Mouse (Mus musculus) CH12.LX (cell line): ENCODE data around the gene Ap2a2. TPM values are rescaled to one million over a fixed set of nuclear protein-coding genes. Genes with fewer than 3 reads are reported as not detected.

Experiments
- DNase-seq: peaks from one replicate; pipeline ENCODE4 v3.0.0-alpha.2; 2013; ENCODE audit errors: extremely low read depth
- H3K27ac ChIP-seq: 2 replicates; pipeline ENCODE4 v1.5.1; 2012; ENCODE audit warnings: low read depth, mild to moderate bottlenecking, control low read depth, moderate library complexity; ENCODE audit not compliant: insufficient read depth
- H3K27me3 ChIP-seq: replicated peaks from 2 replicates; pipeline ENCODE3; 2012; ENCODE audit warnings: inconsistent platforms
- H3K36me3 ChIP-seq, 2 experiments: replicated peaks in 1 of 2; 2 replicates each; pipeline versions ENCODE3 to v1.6.1; 2012; ENCODE audit warnings: inconsistent platforms in 1 of 2, low read length in 1 of 2, mild to moderate bottlenecking in 1 of 2, mixed read lengths in 1 of 2, moderate library complexity in 1 of 2; ENCODE audit not compliant: control insufficient read depth in 1 of 2, insufficient read depth in 1 of 2
- H3K4me1 ChIP-seq, 2 experiments: 2 replicates each; pipeline ENCODE4 v1.6.1; 2012; ENCODE audit warnings: inconsistent platforms in 1 of 2, moderate library complexity in 1 of 2; ENCODE audit not compliant: insufficient read depth in 2 of 2, control insufficient read depth in 1 of 2
- H3K4me2 ChIP-seq: 2 replicates; pipeline ENCODE4 v1.6.1; 2012; ENCODE audit warnings: low read depth, mild to moderate bottlenecking, control low read depth; ENCODE audit not compliant: poor library complexity, insufficient read depth, severe bottlenecking
- H3K4me3 ChIP-seq, 3 experiments: fragments of 150-350 bp in 1 of 3; sonication (generic) in 1 of 3; replicated peaks in 1 of 3; 2 replicates each; pipeline versions ENCODE3 to v1.5.1; 2011 to 2012; ENCODE audit warnings: low read depth in 2 of 3, low read length in 2 of 3, mild to moderate bottlenecking in 2 of 3, moderate library complexity in 2 of 3, control low read depth in 1 of 3, improper control_type of control experiment in 1 of 3, inconsistent platforms in 1 of 3, mixed read lengths in 1 of 3; ENCODE audit not compliant: poor library complexity in 1 of 3
- H3K79me2 ChIP-seq: replicated peaks from 2 replicates; pipeline ENCODE4 v1.6.1; 2012; ENCODE audit warnings: mild to moderate bottlenecking, moderate library complexity; ENCODE audit not compliant: control insufficient read depth, poor library complexity, insufficient read depth, severe bottlenecking; ENCODE audit errors: extremely low read depth
- H3K9ac ChIP-seq: 2 replicates; pipeline ENCODE4 v1.6.1; 2012; ENCODE audit warnings: low read depth, mild to moderate bottlenecking, control low read depth, moderate library complexity; ENCODE audit not compliant: insufficient read depth
- H3K9me3 ChIP-seq: replicated peaks from 2 replicates; pipeline ENCODE3; 2012; ENCODE audit warnings: low read length, inconsistent platforms, mixed read lengths
- BHLHE40 ChIP-seq: IDR thresholded peaks from 2 replicates; pipeline ENCODE4 v1.6.1; 2011; ENCODE audit warnings: mild to moderate bottlenecking, low read depth, low read length, improper control_type of control experiment
- CHD1 ChIP-seq: IDR thresholded peaks from 2 replicates; pipeline ENCODE4 v1.6.1; 2012; ENCODE audit warnings: low read depth, low read length, improper control_type of control experiment, inconsistent platforms
- CTCF ChIP-seq, 2 experiments: IDR thresholded peaks in 1 of 2; conservative IDR thresholded peaks in 1 of 2; 2 replicates each; pipeline ENCODE4 v1.5.1; 2011 to 2012; ENCODE audit warnings: low read depth in 2 of 2, low read length in 2 of 2, improper control_type of control experiment in 1 of 2, inconsistent platforms in 1 of 2, mild to moderate bottlenecking in 1 of 2, moderate library complexity in 1 of 2
- E2F4 ChIP-seq: IDR thresholded peaks from 2 replicates; pipeline ENCODE4 v1.6.1; 2011; ENCODE audit warnings: low read depth, low read length, improper control_type of control experiment; ENCODE audit not compliant: insufficient replicate concordance
- EP300 ChIP-seq: IDR thresholded peaks from 2 replicates; pipeline ENCODE4 v1.6.1; 2011; ENCODE audit warnings: low read length, improper control_type of control experiment
- GABPA ChIP-seq: IDR thresholded peaks from 2 replicates; pipeline ENCODE4 v1.6.1; 2012; ENCODE audit warnings: low read depth, low read length, improper control_type of control experiment, inconsistent platforms; ENCODE audit not compliant: insufficient replicate concordance
- HCFC1 ChIP-seq: IDR thresholded peaks from 2 replicates; pipeline ENCODE4 v1.6.1; 2012; ENCODE audit warnings: low read depth, mild to moderate bottlenecking, inconsistent platforms, low read length, improper control_type of control experiment
- IRF4 ChIP-seq: IDR thresholded peaks from 2 replicates; pipeline ENCODE4 v1.6.1; 2014; ENCODE audit warnings: low read depth, mild to moderate bottlenecking, inconsistent platforms, low read length, improper control_type of control experiment
- JUND ChIP-seq: conservative IDR thresholded peaks from 2 replicates; pipeline ENCODE4 v1.6.1; 2011; ENCODE audit warnings: low read depth, low read length, improper control_type of control experiment
- KAT2A ChIP-seq: IDR thresholded peaks from 2 replicates; pipeline ENCODE4 v1.6.1; 2012; ENCODE audit warnings: low read length, improper control_type of control experiment, inconsistent platforms; ENCODE audit not compliant: insufficient replicate concordance
- MAFK ChIP-seq: IDR thresholded peaks from 2 replicates; pipeline ENCODE4 v1.6.1; 2011; ENCODE audit warnings: low read length, improper control_type of control experiment; ENCODE audit not compliant: insufficient replicate concordance
- MAX ChIP-seq: IDR thresholded peaks from 2 replicates; pipeline ENCODE4 v1.6.1; 2011; ENCODE audit warnings: low read length, improper control_type of control experiment
- MAZ ChIP-seq: IDR thresholded peaks from 2 replicates; pipeline ENCODE4 v1.6.1; 2012; ENCODE audit warnings: low read depth, mild to moderate bottlenecking, inconsistent platforms, low read length, improper control_type of control experiment, moderate library complexity
- MXI1 ChIP-seq: IDR thresholded peaks from 2 replicates; pipeline ENCODE4 v1.6.1; 2011; ENCODE audit warnings: mild to moderate bottlenecking, low read depth, low read length, improper control_type of control experiment
- MYC ChIP-seq: IDR thresholded peaks from 2 replicates; pipeline ENCODE4 v1.6.1; 2011; ENCODE audit warnings: low read depth, mild to moderate bottlenecking, improper control_type of control experiment, low read length
- NELFE ChIP-seq: IDR thresholded peaks from 2 replicates; pipeline ENCODE4 v1.6.1; 2011; ENCODE audit warnings: low read depth, low read length, improper control_type of control experiment
- NRF1 ChIP-seq: IDR thresholded peaks from 2 replicates; pipeline ENCODE4 v1.6.1; 2014; ENCODE audit warnings: low read depth, mild to moderate bottlenecking, inconsistent platforms, low read length, improper control_type of control experiment, moderate library complexity
- PAX5 ChIP-seq: IDR thresholded peaks from 2 replicates; pipeline ENCODE4 v1.6.1; 2012; ENCODE audit warnings: low read length, inconsistent platforms, mixed read lengths
- POLR2A ChIP-seq: IDR thresholded peaks from 2 replicates; pipeline ENCODE4 v1.6.1; 2011; ENCODE audit warnings: low read depth, mild to moderate bottlenecking, improper control_type of control experiment, low read length
- POLR2AphosphoS2 ChIP-seq: IDR thresholded peaks from 2 replicates; pipeline ENCODE4 v1.6.1; 2011; ENCODE audit warnings: low read depth, low read length, improper control_type of control experiment
- RAD21 ChIP-seq: IDR thresholded peaks from 2 replicates; pipeline ENCODE4 v1.6.1; 2011; ENCODE audit warnings: low read depth, mild to moderate bottlenecking, low read length, improper control_type of control experiment, moderate library complexity
- SIN3A ChIP-seq: IDR thresholded peaks from 2 replicates; pipeline ENCODE4 v1.6.1; 2012; ENCODE audit warnings: low read length, improper control_type of control experiment, inconsistent platforms
- SMC3 ChIP-seq: IDR thresholded peaks from 2 replicates; pipeline ENCODE4 v1.6.1; 2011; ENCODE audit warnings: low read depth, low read length, improper control_type of control experiment
- TBP ChIP-seq: conservative IDR thresholded peaks from 2 replicates; pipeline ENCODE4 v1.6.1; 2011; ENCODE audit warnings: low read depth, low read length, improper control_type of control experiment
- TCF12 ChIP-seq: IDR thresholded peaks from 2 replicates; pipeline ENCODE4 v1.6.1; 2014; ENCODE audit warnings: low read depth, mild to moderate bottlenecking, inconsistent platforms, low read length, improper control_type of control experiment
- USF1 ChIP-seq: IDR thresholded peaks from 2 replicates; pipeline ENCODE4 v1.6.1; 2014; ENCODE audit warnings: low read depth, mild to moderate bottlenecking, inconsistent platforms, low read length, improper control_type of control experiment
- USF2 ChIP-seq: conservative IDR thresholded peaks from 2 replicates; pipeline ENCODE4 v1.6.1; 2011; ENCODE audit warnings: low read depth, low read length, improper control_type of control experiment
- dilution Hi-C: fragments of 300-500 bp; cut with MboI; formaldehyde crosslinking; loops from 2 replicates; pipeline ENCODE4 v1.14.3; 2020; ENCODE audit warnings: low sequenced_read_pairs; ENCODE audit not compliant: extremely low pct_unique_long_range_greater_than_20kb, extremely low pct_ligation_motif_present
- in situ Hi-C: fragments of 300-500 bp; cut with MboI; formaldehyde crosslinking; loops from 3 replicates; pipeline ENCODE4 v1.14.3; 2019; ENCODE audit warnings: low sequenced_read_pairs, low pct_ligation_motif_present, low pct_unique_long_range_greater_than_20kb, mixed read lengths
- polyA plus RNA-seq: library from polyadenylated mRNA; unstranded; fragments of >175 nt; gene quantifications from 2 replicates; pipeline ENCODE4 v1.2.1, GENCODE M21; 2012; ENCODE audit warnings: low read depth; ENCODE audit not compliant: insufficient read length
- total RNA-seq, 2 experiments: library from RNA; depleted of rRNA; stranded (reverse); fragments of 300-350 nt in 1 of 2; fragments of >200 nt in 1 of 2; gene quantifications; 2 replicates each; pipeline ENCODE4 v1.2.3; 2012 to 2014

Gene Ap2a2
- total and polyA plus RNA-seq, 3 experiments: 30.0 to 50.7 (median 43.1) TPM

GRCm38 (mm10) chr7:141578943-141579342 lies 17.0 kb downstream of the Ap2a2 start:
- Histone ChIP-seq H3K27ac (peak overlapping the region; percentile 24; the same call in 1 of the 2 replicates), H3K9me3 (no peaks in the 10 kb centered on the region), H3K36me3 (peaks cover 0 to 29% of the 10 kb centered on the region in 2 experiments), H3K4me1 (peaks cover 8 to 57% of the 10 kb centered on the region in 2 experiments), H3K4me3 (peak overlapping the region in 2 of 3 experiments; percentile 21 to 30), H3K79me2 (peaks cover 12% of the 10 kb centered on the region; the same call in 1 of the 2 replicates), H3K27me3 (no peaks in the 10 kb centered on the region), H3K4me2 (peak overlapping the region; percentile 71), H3K9ac (no peak overlapping the region)
- in situ Hi-C loops: no loop called here
- dilution Hi-C loops: no loop called here
- TF ChIP-seq TCF12: no peak; the same call in 1 of the 2 replicates
- no peak for TF ChIP-seq NELFE
- TF ChIP-seq POLR2A: peak; percentile 51
- 0 out of 2 replicates have a peak, but pooled peaks have one; percentile 31 for TF ChIP-seq TBP
- peak; percentile 64 for TF ChIP-seq MXI1
- TF ChIP-seq BHLHE40: peak; percentile 33
- TF ChIP-seq CTCF (conservative IDR thresholded peaks at IDR 0.05 in 1 of 2, IDR thresholded peaks at IDR 0.05 in 1 of 2; ENCODE audit: low read depth in 2 of 2, low read length in 2 of 2): peak in 1 of 2 experiments; percentile 21; a peak in 2 of 4 replicates
- TF ChIP-seq EP300: no peak
- peak; percentile 75 for TF ChIP-seq MAX
- TF ChIP-seq MAFK: no peak
- TF ChIP-seq SMC3: no peak
- TF ChIP-seq KAT2A: no peak
- peak; percentile 56 for TF ChIP-seq IRF4
- TF ChIP-seq SIN3A: 0 out of 2 replicates have a peak, but pooled peaks have one; percentile 19
- peak; percentile 59 for TF ChIP-seq USF1
- no peak for TF ChIP-seq GABPA
- TF ChIP-seq HCFC1: no peak
- TF ChIP-seq MYC: peak; percentile 96
- no peak for TF ChIP-seq E2F4
- TF ChIP-seq PAX5: no peak
- peak; percentile 54; the same call in 1 of the 2 replicates for TF ChIP-seq USF2
- DNase-seq: peak; percentile 51

- H3K4me3 ChIP-seq: no peak overlapping the region
- H3K27ac ChIP-seq: no peak overlapping the region
- in situ Hi-C loops: no loop called here
- peaks cover 5% of the 10 kb centered on the region; the same call in 1 of the 2 replicates for H3K79me2 ChIP-seq
- peaks cover 8 to 57% of the 10 kb centered on the region in 2 experiments for H3K4me1 ChIP-seq
- H3K27me3 ChIP-seq: no peaks in the 10 kb centered on the region
- dilution Hi-C loops: no loop called here
- no peak overlapping the region for H3K9ac ChIP-seq
- TF ChIP-seq MAZ: no peak
- TF ChIP-seq E2F4: no peak
- TF ChIP-seq JUND: no peak
- no peak for TF ChIP-seq RAD21
- TF ChIP-seq NELFE: no peak
- TF ChIP-seq USF2: no peak
- no peak for TF ChIP-seq CHD1
- no peak for TF ChIP-seq NRF1
- no peak for TF ChIP-seq POLR2AphosphoS2
- DNase-seq: no peak
- peaks cover 2 to 38% of the 10 kb centered on the region in 2 experiments for H3K36me3 ChIP-seq
- no peaks in the 10 kb centered on the region for H3K9me3 ChIP-seq
- no peak overlapping the region for H3K4me2 ChIP-seq
Observed at GRCm38 (mm10) chr7:141581323-141581722, 19.4 kb downstream of the Ap2a2 start.
